Mouse (Mus musculus) right cerebral cortex, adult 18-20 months (tissue): ENCODE results near the gene Nfrkb.

Experiments
- DNase-seq: peaks from one replicate; pipeline ENCODE4 v3.0.0; 2022; ENCODE audit warnings: mixed read lengths

The Nfrkb gene

GRCm38 (mm10) chr9:31430011-31430410, 44.0 kb downstream of the Nfrkb start:
- DNase-seq: no peak

GRCm38 (mm10) chr9:31431751-31432150, 45.8 kb downstream of the Nfrkb start:
- no peak for DNase-seq

- DNase-seq: no peak
Measured at GRCm38 (mm10) chr9:31432336-31432975, 46.5 kb downstream of the Nfrkb start.

- no peak for DNase-seq
Measured at GRCm38 (mm10) chr9:31433431-31433830, 47.4 kb downstream of the Nfrkb start.

- no peak for DNase-seq
Measured at GRCm38 (mm10) chr9:31435415-31435814, 49.4 kb downstream of the Nfrkb start.

- DNase-seq: no peak
Measured at GRCm38 (mm10) chr9:31437861-31438260, 51.9 kb downstream of the Nfrkb start.

GRCm38 (mm10) chr9:31438834-31439233, 52.8 kb downstream of the Nfrkb start:
- DNase-seq: no peak

GRCm38 (mm10) chr9:31439341-31439740, 53.3 kb downstream of the Nfrkb start:
- no peak for DNase-seq

GRCm38 (mm10) chr9:31440366-31440765, 54.4 kb downstream of the Nfrkb start:
- DNase-seq: no peak

GRCm38 (mm10) chr9:31441487-31441886, 55.5 kb downstream of the Nfrkb start:
- DNase-seq: no peak

- DNase-seq: no peak
Measured at GRCm38 (mm10) chr9:31444236-31444635, 58.2 kb downstream of the Nfrkb start.

GRCm38 (mm10) chr9:31449145-31449772, 63.3 kb downstream of the Nfrkb start:
- no peak for DNase-seq

- DNase-seq: no peak
Measured at GRCm38 (mm10) chr9:31452166-31452565, 66.2 kb downstream of the Nfrkb start.

GRCm38 (mm10) chr9:31454356-31454755, 68.4 kb downstream of the Nfrkb start:
- DNase-seq: no peak

GRCm38 (mm10) chr9:31463190-31463589, 77.2 kb downstream of the Nfrkb start:
- DNase-seq: no peak

- DNase-seq: no peak
Measured at GRCm38 (mm10) chr9:31463692-31464474, 77.9 kb downstream of the Nfrkb start, which contains the start of gene Tmem45b. Gene Tmem45b, minus strand, starts transcription at chr9:31464462.
